Mouse (Mus musculus) ES-E14 (cell line): ENCODE measurements at regions not wholly inside any gene's neighbourhood (a gene's known extent, or its start where the extent isn't known, plus 50 kb on each side); places are given as distances from the start of the nearest gene placed in this dataset.

Experiments
- DNase-seq: peaks from one replicate; pipeline ENCODE4 v3.0.0-alpha.2; 2013; ENCODE audit warnings: low read depth, low spot score
- H3K27ac ChIP-seq: 2 replicates; pipeline ENCODE4 v1.5.1; 2012; ENCODE audit warnings: low read depth, mild to moderate bottlenecking, low read length, moderate library complexity, mixed read lengths; ENCODE audit not compliant: poor library complexity, insufficient read depth, severe bottlenecking
- H3K36me3 ChIP-seq: 2 replicates; pipeline ENCODE4 v1.6.1; 2012; ENCODE audit warnings: mild to moderate bottlenecking, low read length, moderate library complexity, mixed read lengths; ENCODE audit not compliant: control insufficient read depth, poor library complexity, insufficient read depth, severe bottlenecking
- H3K4me1 ChIP-seq, 2 experiments: fragments of 150-350 bp in 1 of 2; sonication (generic) in 1 of 2; 2 replicates each; pipeline ENCODE4 v1.6.1; 2012; ENCODE audit warnings: low read length in 2 of 2, mild to moderate bottlenecking in 1 of 2, mixed read lengths in 1 of 2; ENCODE audit not compliant: control insufficient read depth in 2 of 2, insufficient read depth in 2 of 2, poor library complexity in 1 of 2
- H3K4me3 ChIP-seq, 2 experiments: fragments of 150-350 bp in 1 of 2; sonication (generic) in 1 of 2; 2 replicates each; pipeline ENCODE4 v1.5.1; 2012; ENCODE audit warnings: low read length in 2 of 2, low read depth in 1 of 2, mild to moderate bottlenecking in 1 of 2, mixed read lengths in 1 of 2; ENCODE audit not compliant: insufficient read depth in 1 of 2, poor library complexity in 1 of 2, severe bottlenecking in 1 of 2
- H3K9ac ChIP-seq: 2 replicates; pipeline ENCODE4 v1.6.1; 2012; ENCODE audit warnings: low read depth, mild to moderate bottlenecking, low read length, mixed read lengths; ENCODE audit not compliant: poor library complexity, insufficient read depth, severe bottlenecking
- H3K9me3 ChIP-seq: fragments of 150-350 bp; sonication (generic); 2 replicates; pipeline ENCODE4 v1.6.1; 2012; ENCODE audit warnings: low read depth, mild to moderate bottlenecking, low read length; ENCODE audit not compliant: control insufficient read depth, insufficient read depth
- CHD2 ChIP-seq: IDR thresholded peaks from 2 replicates; pipeline ENCODE4 v1.6.1; 2014; ENCODE audit warnings: mild to moderate bottlenecking, low read depth, low read length, inconsistent platforms
- HCFC1 ChIP-seq: IDR thresholded peaks from 2 replicates; pipeline ENCODE4 v1.6.1; 2012; ENCODE audit warnings: low read length, inconsistent platforms, borderline replicate concordance; ENCODE audit not compliant: insufficient read depth
- MAFK ChIP-seq: IDR thresholded peaks from 2 replicates; pipeline ENCODE4 v1.6.1; 2014; ENCODE audit warnings: mild to moderate bottlenecking, low read depth, low read length, inconsistent platforms; ENCODE audit not compliant: insufficient read depth
- ZC3H11A ChIP-seq: IDR thresholded peaks from 2 replicates; pipeline ENCODE4 v1.6.1; 2012; ENCODE audit warnings: low read depth, mild to moderate bottlenecking, inconsistent platforms, low read length, borderline replicate concordance
- ZNF384 ChIP-seq: IDR thresholded peaks from 2 replicates; pipeline ENCODE4 v1.6.1; 2012; ENCODE audit warnings: low read depth, low read length, inconsistent platforms
- in situ Hi-C, 2 experiments: fragments of 600-800 bp; cut with MboI; formaldehyde crosslinking; loops; one replicate each; pipeline ENCODE4 v1.15.1; 2025; ENCODE audit warnings: low sequenced_read_pairs in 2 of 2, inconsistent platforms in 1 of 2; ENCODE audit not compliant: unreplicated experiment in 2 of 2

GRCm38 (mm10) chr7:125354956-125355355, 89.5 kb upstream of the Kdm8 start:
- TF ChIP-seq ZNF384, result no peak
- no peak for TF ChIP-seq MAFK
- TF ChIP-seq HCFC1, result no peak
- TF ChIP-seq CHD2, result no peak
- TF ChIP-seq ZC3H11A, result no peak
- H3K36me3 ChIP-seq, result no peaks in the 10 kb centered on the region
- H3K4me1 ChIP-seq, result no peaks in the 10 kb centered on the region
- H3K27ac ChIP-seq, result no peak overlapping the region
- in situ Hi-C loops, result no loop called here
- DNase-seq, result no peak
- H3K9me3 ChIP-seq, result no peaks in the 10 kb centered on the region
- no peak overlapping the region for H3K9ac ChIP-seq
- no peak overlapping the region for H3K4me3 ChIP-seq

GRCm38 (mm10) chr7:125358016-125358415, 86.5 kb upstream of the Kdm8 start:
- H3K9ac ChIP-seq, result no peak overlapping the region
- no peak for DNase-seq
- in situ Hi-C loops, result no loop called here
- no peak overlapping the region for H3K27ac ChIP-seq
- H3K9me3 ChIP-seq, result no peaks in the 10 kb centered on the region
- no peaks in the 10 kb centered on the region for H3K4me1 ChIP-seq
- TF ChIP-seq MAFK, result no peak
- TF ChIP-seq ZNF384, result no peak
- no peak for TF ChIP-seq ZC3H11A
- TF ChIP-seq HCFC1, result no peak
- TF ChIP-seq CHD2, result no peak
- no peak overlapping the region for H3K4me3 ChIP-seq
- no peaks in the 10 kb centered on the region for H3K36me3 ChIP-seq

GRCm38 (mm10) chr7:125383021-125383420, 61.5 kb upstream of the Kdm8 start:
- Histone ChIP-seq H3K9me3 (no peaks in the 10 kb centered on the region), H3K4me3 (no peak overlapping the region), H3K9ac (no peak overlapping the region), H3K4me1 (no peaks in the 10 kb centered on the region), H3K36me3 (no peaks in the 10 kb centered on the region), H3K27ac (no peak overlapping the region)
- in situ Hi-C loops, result no loop called here
- DNase-seq, result no peak
- TF ChIP-seq MAFK (no peak), ZNF384 (no peak)

- Histone ChIP-seq H3K36me3 (no peaks in the 10 kb centered on the region), H3K4me1 (no peaks in the 10 kb centered on the region), H3K4me3 (no peak overlapping the region), H3K9ac (no peak overlapping the region), H3K9me3 (no peaks in the 10 kb centered on the region), H3K27ac (no peak overlapping the region)
- in situ Hi-C loops, result no loop called here
- no peak for TF ChIP-seq ZC3H11A
- TF ChIP-seq ZNF384, result no peak
- no peak for TF ChIP-seq HCFC1
- no peak for TF ChIP-seq MAFK
- no peak for TF ChIP-seq CHD2
- DNase-seq, result no peak
These were observed 60.3 kb upstream of the Kdm8 start for GRCm38 (mm10) chr7:125384171-125384570.

GRCm38 (mm10) chr7:125392536-125392935, 51.9 kb upstream of the Kdm8 start:
- Histone ChIP-seq H3K9me3 (no peaks in the 10 kb centered on the region), H3K4me1 (peaks cover 0 to 2% of the 10 kb centered on the region in 2 experiments; a peak in 1 of 4 replicates), H3K27ac (no peak overlapping the region), H3K4me3 (no peak overlapping the region), H3K36me3 (no peaks in the 10 kb centered on the region), H3K9ac (no peak overlapping the region)
- in situ Hi-C loops, result no loop called here
- no peak for DNase-seq
- TF ChIP-seq CHD2, result no peak
- no peak for TF ChIP-seq ZNF384
- no peak for TF ChIP-seq MAFK
- no peak for TF ChIP-seq ZC3H11A
- no peak for TF ChIP-seq HCFC1
